Mouse (Mus musculus) embryonic facial prominence, embryonic 14.5 days (tissue): ENCODE data around the gene A430005L14Rik. TPM values are rescaled to one million over a fixed set of nuclear protein-coding genes. Genes with fewer than 3 reads are reported as not detected.

Experiments
- ATAC-seq: fragments of 200-750 bp; cut with Nextera tagmentation; 2 replicates; pipeline ENCODE4 v1.8.0; 2017; ENCODE audit warnings: low read depth, moderate number of reproducible peaks, moderate TSS enrichment
- DNase-seq: peaks from one replicate; pipeline ENCODE4 v3.0.0-alpha.2; 2015; ENCODE audit warnings: low spot score
- H3K27ac ChIP-seq: fragments of 300-500 bp; sonication (generic); replicated peaks from 2 replicates; pipeline ENCODE4 v1.5.1; 2014; ENCODE audit warnings: low read depth, mild to moderate bottlenecking, low read length, moderate library complexity
- H3K27me3 ChIP-seq: fragments of 300-500 bp; sonication (generic); replicated peaks from 2 replicates; pipeline ENCODE4 v1.6.1; 2014; ENCODE audit warnings: low read length; ENCODE audit not compliant: control insufficient read depth, insufficient read depth
- H3K36me3 ChIP-seq: fragments of 300-500 bp; sonication (generic); 2 replicates; pipeline ENCODE4 v1.6.1; 2014; ENCODE audit warnings: low read length, mixed read lengths; ENCODE audit not compliant: control insufficient read depth, insufficient read depth
- H3K4me1 ChIP-seq: fragments of 300-500 bp; sonication (generic); 2 replicates; pipeline ENCODE4 v1.6.1; 2014; ENCODE audit warnings: antibody characterized with exemption, low read length; ENCODE audit not compliant: control insufficient read depth, insufficient read depth
- H3K4me2 ChIP-seq: fragments of 300-500 bp; sonication (generic); 2 replicates; pipeline ENCODE4 v1.6.1; 2014; ENCODE audit warnings: low read depth, mild to moderate bottlenecking, low read length, moderate library complexity, mixed read lengths
- H3K4me3 ChIP-seq: fragments of 300-500 bp; sonication (generic); 2 replicates; pipeline ENCODE4 v1.5.1; 2014; ENCODE audit warnings: low read depth, mild to moderate bottlenecking, low read length
- H3K9ac ChIP-seq: fragments of 300-500 bp; sonication (generic); 2 replicates; pipeline ENCODE4 v1.6.1; 2014; ENCODE audit warnings: low read depth, mild to moderate bottlenecking, low read length, moderate library complexity, mixed read lengths
- H3K9me3 ChIP-seq: fragments of 300-500 bp; sonication (generic); 2 replicates; pipeline ENCODE4 v1.6.1; 2016; ENCODE audit warnings: low read length; ENCODE audit not compliant: control insufficient read depth
- WGBS: fragments of 180-500 bp; shearing (Covaris S2); extraction: QIAGEN DNeasy Blood & Tissue Kit; methylation state at CpG from one replicate; pipeline ENCODE4 v1.1.7; 2014; 5-methylcytosine and 5-hydroxymethylcytosine counted together
- polyA plus RNA-seq: library from polyadenylated mRNA; unstranded; fragments of >200 nt; fragmentation: Nextera tagmentation; extraction: Ambion mirVana; gene quantifications from 2 replicates; pipeline ENCODE4 v1.2.1, GENCODE M21; 2014

The A430005L14Rik gene
- polyA plus RNA-seq, 1 experiment from 2014 or later = 68.8 TPM

DNA sequence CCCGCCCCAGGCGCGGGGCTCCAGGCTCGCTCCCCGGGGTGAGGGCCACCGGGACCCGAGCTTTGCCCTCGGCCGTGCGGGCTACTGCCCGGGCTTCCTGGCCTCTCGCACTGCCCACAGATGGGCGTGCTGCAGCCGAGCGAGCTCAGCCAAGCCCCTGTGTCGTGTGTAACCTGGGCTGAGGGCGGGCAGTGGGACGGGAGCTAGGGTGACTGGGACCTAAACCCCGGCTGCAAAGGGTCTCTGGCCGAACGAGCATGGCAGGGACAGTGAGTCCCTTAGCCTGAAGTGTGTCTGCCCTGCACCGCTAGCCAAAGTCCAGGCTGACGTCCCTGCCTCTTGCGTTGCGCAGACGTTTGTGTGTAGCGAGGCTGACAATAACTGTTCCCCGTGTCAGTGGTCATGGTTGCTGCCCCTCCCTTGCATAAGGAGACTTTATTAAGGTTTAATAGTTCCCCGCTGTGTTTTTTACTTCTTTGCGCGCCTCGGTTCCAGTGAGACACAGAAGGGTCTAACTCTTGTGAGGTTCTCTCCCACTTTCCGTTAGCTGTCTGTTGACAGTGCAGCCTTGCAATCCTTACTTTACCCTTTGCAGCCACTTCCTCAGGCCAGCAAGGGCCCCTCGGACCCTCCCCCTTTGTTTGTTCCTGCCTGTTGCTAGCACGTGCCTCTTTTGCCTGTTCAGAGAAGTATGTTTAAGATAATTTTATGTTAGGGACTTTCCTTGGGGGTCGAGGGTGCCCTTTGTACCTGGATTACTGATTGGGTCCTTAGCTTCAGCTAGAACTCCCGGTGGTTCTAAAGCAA is 610 bp downstream of the A430005L14Rik start:
- Histone ChIP-seq H3K4me2 (peak overlapping the region; percentile 67), H3K27ac (peak overlapping the region; percentile 91), H3K4me3 (peak overlapping the region; percentile 82), H3K27me3 (peaks cover 8% of the 10 kb centered on the region; the same call in 1 of the 2 replicates), H3K4me1 (0 out of 2 replicates have a peak, but pooled peaks cover 8% of the 10 kb centered on the region), H3K9ac (peak overlapping the region; percentile 91), H3K36me3 (peaks cover 27% of the 10 kb centered on the region), H3K9me3 (no peaks in the 10 kb centered on the region)
- WGBS = under 1% methylated on average over 31 of the region's 37 CpGs
- DNase-seq = peak; percentile 28
- ATAC-seq = peak; percentile 64

- H3K36me3 ChIP-seq = peaks cover 55% of the 10 kb centered on the region
- no peaks in the 10 kb centered on the region for H3K9me3 ChIP-seq
- no peak overlapping the region for H3K4me2 ChIP-seq
- DNase-seq (no peak), ATAC-seq (no peak)
- no peaks in the 10 kb centered on the region for H3K27me3 ChIP-seq
- 80% methylated on average over 7 of the region's 7 CpGs for WGBS
- H3K4me3 ChIP-seq = no peak overlapping the region
- no peak overlapping the region for H3K9ac ChIP-seq
- no peak overlapping the region for H3K27ac ChIP-seq
- 0 out of 2 replicates have a peak, but pooled peaks cover 8% of the 10 kb centered on the region for H3K4me1 ChIP-seq
Measured at GRCm38 (mm10) chr4:153962631-153963030, 5.6 kb downstream of the A430005L14Rik start.

DNA sequence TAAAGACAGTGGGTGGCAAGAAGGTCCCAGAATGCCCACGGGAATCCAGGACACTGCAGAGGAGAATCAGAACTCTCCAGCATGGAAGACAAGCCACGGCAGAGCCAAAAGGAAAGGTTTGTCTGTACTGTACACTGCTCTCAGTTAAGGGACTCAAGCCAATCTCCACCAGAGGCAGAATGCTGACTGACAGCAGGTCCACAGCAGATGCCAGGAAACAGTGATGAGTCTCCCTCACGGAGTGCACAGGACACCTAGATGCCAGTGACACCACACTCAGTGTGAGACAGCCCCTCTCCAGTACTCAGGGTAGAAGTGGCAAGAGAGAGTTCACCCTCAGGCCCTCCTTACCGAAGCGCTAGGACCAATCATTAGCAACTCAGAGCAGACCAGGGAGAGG is 9.6 kb downstream of the A430005L14Rik start:
- ATAC-seq (no peak), DNase-seq (no peak)
- Histone ChIP-seq H3K27me3 (no peaks in the 10 kb centered on the region), H3K4me3 (no peak overlapping the region), H3K4me2 (no peak overlapping the region), H3K27ac (no peak overlapping the region), H3K9ac (no peak overlapping the region), H3K36me3 (peaks cover 66% of the 10 kb centered on the region), H3K9me3 (no peaks in the 10 kb centered on the region), H3K4me1 (no peaks in the 10 kb centered on the region)
- WGBS = 83% methylated on average over 5 of the region's 5 CpGs

DNA sequence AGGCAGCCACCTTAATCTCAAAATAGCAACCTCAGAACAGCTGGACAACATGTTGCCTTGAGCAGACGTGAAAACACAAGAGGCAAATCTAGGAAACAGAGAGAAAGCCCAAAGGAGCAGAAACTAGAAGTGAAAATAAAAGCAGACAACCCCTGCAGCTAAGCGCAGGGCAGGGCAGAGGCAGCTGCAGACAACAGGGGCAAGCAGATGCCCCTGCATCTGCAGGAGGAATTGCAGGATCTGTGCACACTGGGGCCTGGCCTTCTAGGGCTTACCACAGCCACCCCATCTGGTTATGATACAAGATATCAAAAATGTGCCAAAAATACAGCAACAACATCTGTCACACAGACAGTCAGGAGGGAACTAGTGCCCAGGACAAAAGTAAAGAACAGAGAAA is 10.5 kb downstream of the A430005L14Rik start:
- Histone ChIP-seq H3K9me3 (no peaks in the 10 kb centered on the region), H3K4me3 (no peak overlapping the region), H3K4me1 (no peaks in the 10 kb centered on the region), H3K27ac (peak overlapping the region; percentile 39; the same call in 1 of the 2 replicates), H3K27me3 (no peaks in the 10 kb centered on the region), H3K36me3 (peaks cover 63% of the 10 kb centered on the region), H3K4me2 (no peak overlapping the region), H3K9ac (no peak overlapping the region)
- WGBS = 77% methylated on average over 2 of the region's 2 CpGs
- no peak for ATAC-seq
- peak; percentile 21 for DNase-seq

GRCm38 (mm10) chr4:153968063-153968462 is 11.0 kb downstream of the A430005L14Rik start:
- no peak for DNase-seq
- Histone ChIP-seq H3K36me3 (peaks cover 62% of the 10 kb centered on the region), H3K4me2 (no peak overlapping the region), H3K4me1 (no peaks in the 10 kb centered on the region), H3K27ac (no peak overlapping the region), H3K9me3 (no peaks in the 10 kb centered on the region), H3K4me3 (no peak overlapping the region), H3K27me3 (no peaks in the 10 kb centered on the region), H3K9ac (0 out of 2 replicates have a peak overlapping the region, but pooled peaks have one; percentile 8)
- 91% methylated on average over 2 of the region's 2 CpGs for WGBS
- no peak for ATAC-seq

- DNase-seq (peak; percentile 97), ATAC-seq (peak; percentile 99)
- no peaks in the 10 kb centered on the region for H3K27me3 ChIP-seq
- H3K27ac ChIP-seq = peak within 1 kb of the TSS; percentile 63
- peaks cover 32% of the 10 kb centered on the region for H3K36me3 ChIP-seq
- peak within 1 kb of the TSS; percentile 91 for H3K9ac ChIP-seq
- WGBS = 2% methylated on average over 39 of the region's 68 CpGs
- H3K4me2 ChIP-seq = peak within 1 kb of the TSS; percentile 90
- peaks cover 9% of the 10 kb centered on the region for H3K4me1 ChIP-seq
- H3K9me3 ChIP-seq = no peaks in the 10 kb centered on the region
- H3K4me3 ChIP-seq = peak within 1 kb of the TSS; percentile 98
Measured at GRCm38 (mm10) chr4:153974431-153975291, 17.6 kb downstream of the A430005L14Rik start, which contains the start of the genes Dffb and Cep104. Dffb (minus strand) TSS chr4:153975126. Cep104 (plus strand) TSS chr4:153975194.

GRCm38 (mm10) chr4:153975292-153975662 is 18.2 kb downstream of the A430005L14Rik start:
- 2% methylated on average over 21 of the region's 33 CpGs for whole genome bisulfite sequencing

DNA sequence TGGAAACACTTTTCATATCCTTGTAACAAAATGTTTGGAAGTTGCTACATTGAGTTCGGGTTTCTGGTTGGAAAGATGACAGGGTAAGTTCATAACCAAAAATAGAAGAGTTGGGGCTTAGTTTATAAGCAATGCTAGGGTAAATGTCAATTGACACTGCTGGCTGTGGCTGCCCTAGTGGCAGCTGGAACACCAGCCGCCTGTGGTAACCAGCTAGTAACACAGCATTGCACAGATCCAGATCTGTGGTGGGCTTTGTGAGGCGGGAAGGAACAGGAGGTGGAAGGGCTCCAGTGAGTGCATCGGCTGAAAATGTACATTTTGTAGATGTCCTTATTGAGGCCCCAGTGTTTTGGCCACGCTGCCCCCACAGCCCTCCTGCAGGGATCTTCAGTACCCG is 18.7 kb downstream of the A430005L14Rik start:
- H3K27me3 ChIP-seq = no peaks in the 10 kb centered on the region
- peaks cover 9% of the 10 kb centered on the region for H3K4me1 ChIP-seq
- H3K27ac ChIP-seq = no peak overlapping the region
- H3K9ac ChIP-seq = peak overlapping the region; percentile 91
- H3K36me3 ChIP-seq = peaks cover 32% of the 10 kb centered on the region
- no peaks in the 10 kb centered on the region for H3K9me3 ChIP-seq
- DNase-seq (no peak), ATAC-seq (no peak)
- peak overlapping the region; percentile 90 for H3K4me2 ChIP-seq
- H3K4me3 ChIP-seq = peak overlapping the region; percentile 98
- WGBS = 34% methylated on average over 6 of the region's 6 CpGs

More at GRCm38 (mm10) chr4:153975292-153975662, 18.2 kb downstream of the A430005L14Rik start:
- H3K4me3 ChIP-seq = peak overlapping the region; percentile 98
- DNase-seq (peak; percentile 26), ATAC-seq (peak; percentile 70; the same call in 1 of the 2 replicates)
- H3K4me1 ChIP-seq = peaks cover 9% of the 10 kb centered on the region
- H3K4me2 ChIP-seq = peak overlapping the region; percentile 90
- H3K27me3 ChIP-seq = no peaks in the 10 kb centered on the region
- H3K36me3 ChIP-seq = peaks cover 32% of the 10 kb centered on the region
- H3K27ac ChIP-seq = peak overlapping the region; percentile 58; the same call in 1 of the 2 replicates
- H3K9me3 ChIP-seq = no peaks in the 10 kb centered on the region
- peak overlapping the region; percentile 91 for H3K9ac ChIP-seq
